Mouse (Mus musculus): ENCODE results near the gene Gm9821. TPM values are rescaled to one million over a fixed set of nuclear protein-coding genes. Genes with fewer than 3 reads are reported as not detected.

The Gm9821 gene
- polyA plus RNA-seq, 1 experiment, result not detected

DNA sequence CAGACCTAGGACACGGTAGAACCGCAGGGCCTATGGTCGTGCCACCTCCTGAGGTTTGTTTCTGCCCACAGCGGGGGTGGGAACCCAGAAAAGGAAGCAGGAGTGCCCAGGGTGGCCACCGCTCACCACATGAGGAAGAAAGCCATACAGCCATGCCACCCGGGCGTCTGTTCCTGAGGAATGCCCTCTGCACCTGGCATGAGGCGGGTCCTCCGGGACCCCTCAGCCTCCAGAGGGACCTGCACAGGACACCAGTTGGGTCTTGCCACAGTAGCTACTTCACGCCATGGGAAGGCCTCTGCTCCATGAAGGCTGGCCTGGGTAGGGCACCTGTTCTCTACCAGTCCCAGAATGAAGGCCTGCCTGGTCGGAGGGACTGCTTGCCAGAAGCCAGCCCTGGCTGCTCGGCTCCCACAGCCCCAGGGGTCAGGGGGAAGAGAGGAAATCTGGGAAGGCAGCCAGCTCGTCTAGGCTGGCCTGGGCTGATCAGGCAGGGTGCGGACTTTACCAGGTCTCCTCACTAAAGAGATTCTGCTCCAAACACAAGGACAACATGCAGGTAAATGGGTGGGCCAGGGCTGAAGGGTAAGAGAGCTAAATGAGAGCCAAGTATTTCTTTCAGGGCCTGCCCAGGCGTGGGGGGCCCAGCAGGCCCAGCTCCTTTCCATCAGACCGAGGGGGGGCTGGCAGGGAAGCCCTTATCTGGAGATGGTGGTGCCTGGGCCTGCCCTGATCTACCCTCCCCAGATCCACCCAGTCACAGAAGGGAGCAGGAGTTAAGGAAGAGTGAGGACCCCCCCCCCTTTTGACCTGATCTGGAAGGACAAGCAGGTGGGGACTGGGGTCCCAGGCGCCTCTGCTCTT lies 4.1 kb downstream of the Gm9821 start:
- 21% methylated on average over 17 of the region's 17 CpGs for WGBS
- Histone ChIP-seq H3K4me3 (ENCODE audit: low read depth, low read length) (peak overlapping the region; percentile 47), H3K4me1 (ENCODE audit: control insufficient read depth, insufficient read depth, insufficient read length, low read length) (peaks cover 44% of the 10 kb centered on the region), H3K27ac (ENCODE audit: insufficient read depth, low read depth, low read length) (peak overlapping the region; percentile 50), H3K36me3 (ENCODE audit: control insufficient read depth, insufficient read depth, low read length) (peaks cover 8% of the 10 kb centered on the region; the same call in 1 of the 2 replicates), H3K27me3 (ENCODE audit: control insufficient read depth, insufficient read depth, low read length) (no peaks in the 10 kb centered on the region)
- TF ChIP-seq POLR2A (IDR thresholded peaks at IDR 0.05; ENCODE audit: low read depth, low read length), result no peak
- no peak for TF ChIP-seq CTCF (IDR thresholded peaks at IDR 0.05; ENCODE audit: extremely low read depth, insufficient read length, insufficient replicate concordance, low read depth, low read length)

DNA sequence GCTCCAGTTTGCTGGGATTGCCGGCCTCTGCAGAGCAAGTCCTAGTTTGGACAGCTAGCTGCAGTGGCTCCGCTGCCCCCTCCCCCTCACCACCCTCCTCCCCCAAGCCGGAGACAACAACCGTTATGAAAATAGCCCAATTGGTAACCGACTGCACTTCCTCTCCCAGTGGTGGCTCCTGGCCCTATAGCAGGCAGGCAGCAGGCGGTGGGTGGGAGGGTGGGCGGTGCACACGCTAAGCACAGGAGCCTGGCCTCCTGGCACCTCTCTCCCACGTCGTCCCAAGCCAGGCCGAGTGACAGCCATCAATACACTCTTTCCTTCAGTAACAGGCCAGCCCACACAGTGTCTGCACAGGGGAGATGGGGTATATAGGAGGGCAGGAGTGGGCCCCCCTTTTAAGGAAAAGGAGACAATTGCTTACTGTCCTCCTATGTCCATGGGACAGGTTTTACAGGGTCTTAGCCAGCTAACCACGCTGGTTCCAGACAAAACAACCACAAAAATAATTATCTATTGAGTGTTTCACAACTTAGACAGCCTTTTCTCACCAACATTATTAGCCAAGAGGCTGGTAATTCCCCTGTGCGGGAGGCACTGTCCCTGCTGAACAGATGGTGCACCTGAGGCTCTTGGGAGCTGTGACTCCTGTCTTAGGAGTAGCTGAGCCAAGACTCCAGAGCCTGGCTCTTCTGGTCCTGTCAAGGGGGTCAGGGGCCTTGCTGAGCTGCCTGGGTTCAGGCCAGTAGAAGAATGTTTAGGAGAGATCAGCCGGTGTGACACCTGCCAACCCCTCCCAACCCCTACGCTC lies 5.0 kb downstream of the Gm9821 start:
- Histone ChIP-seq H3K27ac (ENCODE audit: insufficient read depth, low read depth, low read length) (peak overlapping the region; percentile 50), H3K4me1 (ENCODE audit: control insufficient read depth, insufficient read depth, insufficient read length, low read length) (peaks cover 47% of the 10 kb centered on the region), H3K27me3 (ENCODE audit: control insufficient read depth, insufficient read depth, low read length) (no peaks in the 10 kb centered on the region), H3K4me3 (ENCODE audit: low read depth, low read length) (peak overlapping the region; percentile 47), H3K36me3 (ENCODE audit: control insufficient read depth, insufficient read depth, low read length) (peaks cover 3% of the 10 kb centered on the region; the same call in 1 of the 2 replicates)
- 14% methylated on average over 15 of the region's 15 CpGs for WGBS
- no peak for TF ChIP-seq POLR2A (IDR thresholded peaks at IDR 0.05; ENCODE audit: low read depth, low read length)
- no peak for TF ChIP-seq CTCF (IDR thresholded peaks at IDR 0.05; ENCODE audit: extremely low read depth, insufficient read length, insufficient replicate concordance, low read depth, low read length)

DNA sequence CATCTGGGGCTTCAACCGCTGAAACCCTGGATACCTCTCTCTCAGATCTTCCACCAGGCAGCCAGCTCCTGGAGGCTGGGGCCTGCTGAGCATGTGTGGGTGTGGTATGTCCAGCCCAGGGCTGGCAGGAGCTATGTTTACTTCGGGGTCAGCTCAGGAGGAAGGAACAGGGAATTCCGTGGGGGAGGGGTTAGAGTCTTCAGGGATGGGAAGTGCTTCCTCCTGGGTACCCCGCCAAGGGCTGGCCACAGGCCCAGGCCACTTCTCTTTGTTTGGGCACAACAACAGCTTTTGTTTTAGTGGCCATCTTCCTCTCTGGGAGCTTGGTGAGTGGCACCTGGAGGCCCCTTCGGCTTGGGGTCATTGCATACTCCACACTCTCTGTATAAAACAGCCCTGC lies 8.3 kb downstream of the Gm9821 start:
- no peak for TF ChIP-seq POLR2A (IDR thresholded peaks at IDR 0.05; ENCODE audit: low read depth, low read length)
- TF ChIP-seq CTCF (IDR thresholded peaks at IDR 0.05; ENCODE audit: extremely low read depth, insufficient read length, insufficient replicate concordance, low read depth, low read length), result no peak
- Histone ChIP-seq H3K27me3 (ENCODE audit: control insufficient read depth, insufficient read depth, low read length) (no peaks in the 10 kb centered on the region), H3K4me1 (ENCODE audit: control insufficient read depth, insufficient read depth, insufficient read length, low read length) (peaks cover 49% of the 10 kb centered on the region), H3K36me3 (ENCODE audit: control insufficient read depth, insufficient read depth, low read length) (peaks cover 2% of the 10 kb centered on the region; the same call in 1 of the 2 replicates), H3K4me3 (ENCODE audit: low read depth, low read length) (no peak overlapping the region), H3K27ac (ENCODE audit: insufficient read depth, low read depth, low read length) (peak overlapping the region; percentile 44; the same call in 1 of the 2 replicates)
- whole genome bisulfite sequencing, result 8% methylated on average over 5 of the region's 5 CpGs

DNA sequence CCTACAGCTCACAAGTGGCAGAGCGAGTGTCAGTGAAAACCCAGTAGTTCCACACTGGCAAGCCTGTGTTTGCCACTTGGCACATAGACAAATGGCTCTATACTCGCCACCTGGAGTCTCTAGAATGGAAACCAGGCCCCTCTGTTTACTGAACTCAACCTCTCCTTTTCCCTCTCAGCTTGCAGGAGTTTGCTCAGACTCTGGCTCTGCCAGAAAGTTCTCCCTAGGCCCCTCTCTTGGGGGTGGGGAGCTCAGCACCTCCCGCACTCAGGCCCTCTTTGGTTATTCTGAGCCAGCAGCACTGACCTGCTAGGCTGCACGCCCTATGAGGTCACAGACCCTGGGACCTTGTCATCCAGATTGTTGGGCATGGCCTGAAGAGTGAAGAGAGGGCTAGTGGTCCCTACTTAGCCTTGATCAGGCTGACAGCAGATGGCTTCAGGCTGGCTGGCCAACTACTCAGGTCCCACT lies 9.7 kb downstream of the Gm9821 start:
- peaks cover 2% of the 10 kb centered on the region; the same call in 1 of the 2 replicates for H3K36me3 ChIP-seq (ENCODE audit: control insufficient read depth, insufficient read depth, low read length)

DNA sequence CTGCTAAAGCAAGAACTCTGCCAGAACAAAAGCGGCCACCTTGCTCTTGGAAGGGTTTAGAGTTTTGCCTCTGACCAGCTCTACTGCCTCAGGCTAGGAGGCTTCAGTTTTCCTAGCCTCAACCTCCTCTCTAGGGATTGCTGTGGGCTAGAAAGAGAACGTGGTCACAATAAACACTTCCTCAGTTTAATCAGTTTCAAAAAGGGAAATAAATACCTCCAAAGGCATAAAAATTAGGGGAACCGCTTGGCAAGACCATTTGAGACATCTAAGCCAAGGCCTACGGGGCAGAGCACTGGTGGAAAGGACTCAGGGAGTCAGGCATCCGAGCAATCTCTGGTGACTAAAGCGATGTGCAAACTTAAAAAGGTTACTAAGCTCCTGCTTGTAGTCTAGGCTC lies 10.4 kb downstream of the Gm9821 start:
- Histone ChIP-seq H3K27ac (ENCODE audit: insufficient read depth, low read depth, low read length) (no peak overlapping the region), H3K36me3 (ENCODE audit: control insufficient read depth, insufficient read depth, low read length) (peaks cover 2% of the 10 kb centered on the region; the same call in 1 of the 2 replicates), H3K27me3 (ENCODE audit: control insufficient read depth, insufficient read depth, low read length) (no peaks in the 10 kb centered on the region), H3K4me3 (ENCODE audit: low read depth, low read length) (no peak overlapping the region), H3K4me1 (ENCODE audit: control insufficient read depth, insufficient read depth, insufficient read length, low read length) (peaks cover 49% of the 10 kb centered on the region)
- TF ChIP-seq CTCF (IDR thresholded peaks at IDR 0.05; ENCODE audit: extremely low read depth, insufficient read length, insufficient replicate concordance, low read depth, low read length) (no peak), POLR2A (IDR thresholded peaks at IDR 0.05; ENCODE audit: low read depth, low read length) (no peak)
- WGBS, result 62% methylated on average over 6 of the region's 6 CpGs

More for the DNA sequence above, 9.7 kb downstream of the Gm9821 start:
- peaks cover 49% of the 10 kb centered on the region for H3K4me1 ChIP-seq (ENCODE audit: control insufficient read depth, insufficient read depth, insufficient read length, low read length)
- peak overlapping the region; percentile 6 for H3K27ac ChIP-seq (ENCODE audit: insufficient read depth, low read depth, low read length)
- no peak overlapping the region for H3K4me3 ChIP-seq (ENCODE audit: low read depth, low read length)
- WGBS, result 35% methylated on average over 4 of the region's 4 CpGs
- TF ChIP-seq CTCF (IDR thresholded peaks at IDR 0.05; ENCODE audit: extremely low read depth, insufficient read length, insufficient replicate concordance, low read depth, low read length) (no peak), POLR2A (IDR thresholded peaks at IDR 0.05; ENCODE audit: low read depth, low read length) (no peak)
- no peaks in the 10 kb centered on the region for H3K27me3 ChIP-seq (ENCODE audit: control insufficient read depth, insufficient read depth, low read length)

- WGBS, result 12% methylated on average over 4 of the region's 4 CpGs
- Histone ChIP-seq H3K4me1 (ENCODE audit: control insufficient read depth, insufficient read depth, insufficient read length, low read length) (peaks cover 55% of the 10 kb centered on the region), H3K4me3 (ENCODE audit: low read depth, low read length) (no peak overlapping the region), H3K27ac (ENCODE audit: insufficient read depth, low read depth, low read length) (no peak overlapping the region), H3K36me3 (ENCODE audit: control insufficient read depth, insufficient read depth, low read length) (peaks cover 2% of the 10 kb centered on the region; the same call in 1 of the 2 replicates), H3K27me3 (ENCODE audit: control insufficient read depth, insufficient read depth, low read length) (no peaks in the 10 kb centered on the region)
- TF ChIP-seq POLR2A (IDR thresholded peaks at IDR 0.05; ENCODE audit: low read depth, low read length), result no peak
- TF ChIP-seq CTCF (IDR thresholded peaks at IDR 0.05; ENCODE audit: extremely low read depth, insufficient read length, insufficient replicate concordance, low read depth, low read length), result no peak
Observed at GRCm38 (mm10) chr2:91957096-91957495, 11.6 kb downstream of the Gm9821 start.
